Mouse (Mus musculus): ENCODE data around the gene Notch2. TPM values are rescaled to one million over a fixed set of nuclear protein-coding genes. Genes with fewer than 3 reads are reported as not detected.
A peak's percentile ranks its signal among the peaks of the same experiment; 100 is the strongest.

Gene Notch2
- polyA plus RNA-seq, 1 experiment from 2014 or later: 15.6 TPM

- Histone ChIP-seq H3K27ac (no peak overlapping the region), H3K27me3 (ENCODE audit: insufficient read depth, poor library complexity, severe bottlenecking) (no peaks in the 10 kb centered on the region), H3K4me3 (no peak overlapping the region), H3K9me3 (no peaks in the 10 kb centered on the region), H3K4me1 (replicated peaks) (peaks cover 18% of the 10 kb centered on the region), H3K36me3 (no peaks in the 10 kb centered on the region)
- peak; percentile 59 for DNase-seq (ENCODE audit: low spot score)
- 26% methylated on average over 7 of the region's 7 CpGs for WGBS
These were observed 167.5 kb downstream of the Notch2 start for GRCm38 (mm10) chr3:98180805-98181204.

GRCm38 (mm10) chr3:98185163-98185714 is 171.9 kb downstream of the Notch2 start:
- no peak overlapping the region for H3K4me3 ChIP-seq
- H3K4me1 ChIP-seq (replicated peaks): peaks cover 18% of the 10 kb centered on the region
- H3K36me3 ChIP-seq: no peaks in the 10 kb centered on the region
- H3K27me3 ChIP-seq (ENCODE audit: insufficient read depth, poor library complexity, severe bottlenecking): no peaks in the 10 kb centered on the region
- 66% methylated on average over 10 of the region's 10 CpGs for WGBS
- no peaks in the 10 kb centered on the region for H3K9me3 ChIP-seq
- peak overlapping the region; percentile 56; the same call in 1 of the 2 replicates for H3K27ac ChIP-seq
- DNase-seq (ENCODE audit: low spot score): peak; percentile 20

- H3K4me3 ChIP-seq: no peak overlapping the region
- H3K9me3 ChIP-seq: no peaks in the 10 kb centered on the region
- no peak overlapping the region for H3K27ac ChIP-seq
- 90% methylated on average over 3 of the region's 3 CpGs for WGBS
- no peak for DNase-seq (ENCODE audit: low spot score)
- H3K4me1 ChIP-seq (replicated peaks): peaks cover 17% of the 10 kb centered on the region
- no peaks in the 10 kb centered on the region for H3K27me3 ChIP-seq (ENCODE audit: insufficient read depth, poor library complexity, severe bottlenecking)
- H3K36me3 ChIP-seq: no peaks in the 10 kb centered on the region
These were observed 174.4 kb downstream of the Notch2 start for GRCm38 (mm10) chr3:98187777-98188176.

- peak; percentile 69 for DNase-seq (ENCODE audit: low spot score)
- H3K36me3 ChIP-seq: no peaks in the 10 kb centered on the region
- H3K4me3 ChIP-seq: no peak overlapping the region
- H3K27me3 ChIP-seq (ENCODE audit: insufficient read depth, poor library complexity, severe bottlenecking): no peaks in the 10 kb centered on the region; the same call in 1 of the 2 replicates
- peaks cover 27% of the 10 kb centered on the region for H3K4me1 ChIP-seq (replicated peaks)
- no peaks in the 10 kb centered on the region for H3K9me3 ChIP-seq
- H3K27ac ChIP-seq: peak overlapping the region; percentile 69
- 8% methylated on average over 9 of the region's 9 CpGs for WGBS
These were observed 184.6 kb downstream of the Notch2 start for GRCm38 (mm10) chr3:98197711-98198532.

GRCm38 (mm10) chr3:98199747-98200146 is 186.4 kb downstream of the Notch2 start:
- WGBS: 77% methylated on average over 5 of the region's 5 CpGs
- Histone ChIP-seq H3K36me3 (no peaks in the 10 kb centered on the region), H3K9me3 (no peaks in the 10 kb centered on the region), H3K27ac (no peak overlapping the region), H3K4me1 (replicated peaks) (peaks cover 27% of the 10 kb centered on the region), H3K27me3 (ENCODE audit: insufficient read depth, poor library complexity, severe bottlenecking) (no peaks in the 10 kb centered on the region; the same call in 1 of the 2 replicates), H3K4me3 (no peak overlapping the region)
- DNase-seq (ENCODE audit: low spot score): no peak

Other genes with a start within 250 kb of the Notch2 start
- 22.4 and 29.4 TPM in 2 replicates for gene Pde4dip, start 124.8 kb upstream of the Notch2 start, polyA plus RNA-seq (2016; fragmentation: Nextera tagmentation; extraction: Ambion mirVana)
- 109 and 121 TPM in 2 replicates for gene Sec22b, start 112.3 kb upstream of the Notch2 start, polyA plus RNA-seq (2016; fragmentation: Nextera tagmentation; extraction: Ambion mirVana)
- not detected in 2 replicates for gene Adam30, start 147.1 kb downstream of the Notch2 start, polyA plus RNA-seq (2016; fragmentation: Nextera tagmentation; extraction: Ambion mirVana)
- gene Reg4, start 208.6 kb downstream of the Notch2 start, polyA plus RNA-seq (2016; fragmentation: Nextera tagmentation; extraction: Ambion mirVana): not detected in 2 replicates

Measured in hindbrain, embryonic 10.5 days (tissue).